Mouse (Mus musculus) cortical plate, adult 2 months (tissue): ENCODE measurements at regions not wholly inside any gene's neighbourhood (a gene's known extent, or its start where the extent isn't known, plus 50 kb on each side); places are given as distances from the start of the nearest gene placed in this dataset.

Experiments
- CTCF ChIP-seq: fragments of 200-500 bp; IDR thresholded peaks from 2 replicates; pipeline ENCODE4 v1.5.1; 2011; ENCODE audit warnings: mild to moderate bottlenecking, control low read depth, low read length; ENCODE audit not compliant: insufficient read depth; ENCODE audit errors: extremely low read depth
- POLR2A ChIP-seq: fragments of 200-500 bp; IDR thresholded peaks from 2 replicates; pipeline ENCODE4 v1.6.1; 2011; ENCODE audit warnings: mild to moderate bottlenecking, low read length, control low read depth; ENCODE audit not compliant: insufficient read depth; ENCODE audit errors: extremely low read depth

- TF ChIP-seq CTCF (no peak), POLR2A (no peak)
Measured at GRCm38 (mm10) chr2:169447495-169448280, 139.9 kb downstream of the Gm11011 start.
